Mouse (Mus musculus): ENCODE measurements around the gene Ulk4.

DNA sequence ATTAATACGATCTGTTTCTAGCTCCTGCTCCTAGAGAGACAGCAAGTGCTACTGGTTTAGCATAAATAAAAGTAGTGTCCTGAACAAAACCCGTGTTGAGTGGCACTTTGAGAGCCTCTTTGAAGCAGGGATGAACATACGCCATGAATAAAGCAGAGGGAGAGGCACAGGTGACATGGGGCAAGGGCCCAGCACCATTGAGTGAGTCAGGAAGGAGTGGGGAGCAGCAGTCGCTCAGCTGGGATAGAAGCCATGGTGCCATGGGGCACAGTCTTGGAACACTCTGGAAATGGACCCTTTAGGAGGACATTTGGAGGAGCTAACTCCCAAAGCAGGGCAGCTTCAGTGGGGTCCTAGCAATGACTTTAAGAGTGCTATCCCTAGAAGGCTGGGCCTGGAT is 238.6 kb downstream of the Ulk4 start:
- TF ChIP-seq GATA1 (IDR thresholded peaks at IDR 0.05; ENCODE audit: borderline replicate concordance, low read length) (no peak), FLI1 (IDR thresholded peaks at IDR 0.05; ENCODE audit: low read length) (no peak)

Data from megakaryocyte, embryonic 14.5 days (primary cell).